Mouse (Mus musculus) layer of hippocampus, postnatal 36 days (tissue): ENCODE results near the gene Slc22a4. TPM values are rescaled to one million over a fixed set of nuclear protein-coding genes. Genes with fewer than 3 reads are reported as not detected.
A peak's percentile ranks its signal among the peaks of the same experiment; 100 is the strongest.

ENCODE experiments used
- DNase-seq, 2 experiments: peaks; one replicate each; pipeline ENCODE4 v3.0.0; 2022
- total RNA-seq, 2 experiments: library from RNA; stranded (reverse); gene quantifications; 2 replicates each; pipeline ENCODE4 v1.2.3; 2021

The Slc22a4 gene
- total RNA-seq: 1 to 10 TPM; 4.2 to 6.9 TPM

DNA sequence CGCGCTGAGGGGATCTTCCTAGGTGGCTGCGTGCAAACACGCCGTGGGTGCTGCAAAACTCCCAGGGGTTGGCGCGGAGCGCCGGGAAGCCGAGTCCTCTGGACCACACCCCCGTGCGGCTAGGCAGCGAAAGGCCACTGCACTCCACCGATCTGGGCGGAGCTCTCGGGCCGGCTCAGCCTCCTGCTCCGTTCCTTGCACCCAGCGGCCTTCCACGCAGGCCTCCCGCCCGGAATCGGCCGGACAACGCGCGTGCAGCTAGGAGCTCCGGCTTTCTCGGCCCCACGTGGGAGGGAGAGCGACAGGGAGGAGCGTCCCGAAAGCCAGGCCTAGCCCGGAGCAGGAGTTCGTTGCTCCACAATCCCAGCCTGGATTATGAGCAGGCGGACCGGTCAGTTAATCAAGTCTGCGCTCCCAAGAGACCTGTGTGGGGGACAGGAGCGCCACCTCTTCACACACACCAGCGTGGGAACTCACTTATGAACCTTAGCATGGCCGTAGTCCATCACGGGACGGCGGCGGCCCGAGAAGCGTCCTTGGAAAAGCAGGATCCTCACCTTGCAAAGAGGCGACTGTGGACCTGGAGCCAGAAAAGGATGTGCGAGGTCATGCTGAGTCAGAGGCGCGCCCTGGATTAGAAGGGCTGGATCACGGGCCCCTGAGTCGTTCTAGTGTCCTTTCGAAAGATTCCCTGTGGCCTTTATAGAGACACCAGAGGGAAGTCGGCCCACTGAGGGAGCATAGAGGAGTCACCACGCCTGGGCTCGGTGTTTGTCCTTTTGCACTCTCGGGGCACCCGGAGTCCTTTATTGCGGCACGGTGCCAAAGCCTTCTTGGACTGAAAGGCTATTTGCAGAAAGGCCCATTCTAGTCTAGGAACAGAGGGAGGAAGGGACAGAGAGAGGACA, at the start of gene Slc22a4:
TSS of gene Slc22a4 (minus strand) at position 47 of the 908 bp plus-strand sequence.
- peak; percentile 68 to 69 for DNase-seq

GRCm38 (mm10) chr11:54076101-54076500, 48.2 kb upstream of the Slc22a4 start:
- DNase-seq: no peak

GRCm38 (mm10) chr11:54075353-54075752, 47.5 kb upstream of the Slc22a4 start:
- no peak for DNase-seq

DNA sequence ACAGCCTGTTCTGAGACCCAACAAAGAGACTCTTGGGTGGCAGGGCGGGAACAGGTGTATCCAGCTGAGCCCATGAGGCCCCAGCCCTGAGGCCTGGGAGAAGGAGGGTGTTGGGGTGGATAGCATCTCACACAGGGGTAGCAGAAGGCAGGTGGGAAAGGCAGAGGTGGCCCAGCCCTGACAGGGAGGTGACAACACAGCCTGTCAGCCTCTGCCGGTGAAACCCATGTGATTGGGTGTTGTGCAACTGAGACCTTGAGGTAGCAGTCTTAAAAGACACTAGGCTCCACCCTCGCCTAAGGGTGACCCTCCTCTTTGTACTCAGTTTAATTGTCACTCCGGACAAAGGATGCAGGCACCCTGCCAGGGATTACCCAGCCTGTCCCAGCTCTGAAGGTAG, 45.4 kb upstream of the Slc22a4 start:
- DNase-seq: no peak

DNA sequence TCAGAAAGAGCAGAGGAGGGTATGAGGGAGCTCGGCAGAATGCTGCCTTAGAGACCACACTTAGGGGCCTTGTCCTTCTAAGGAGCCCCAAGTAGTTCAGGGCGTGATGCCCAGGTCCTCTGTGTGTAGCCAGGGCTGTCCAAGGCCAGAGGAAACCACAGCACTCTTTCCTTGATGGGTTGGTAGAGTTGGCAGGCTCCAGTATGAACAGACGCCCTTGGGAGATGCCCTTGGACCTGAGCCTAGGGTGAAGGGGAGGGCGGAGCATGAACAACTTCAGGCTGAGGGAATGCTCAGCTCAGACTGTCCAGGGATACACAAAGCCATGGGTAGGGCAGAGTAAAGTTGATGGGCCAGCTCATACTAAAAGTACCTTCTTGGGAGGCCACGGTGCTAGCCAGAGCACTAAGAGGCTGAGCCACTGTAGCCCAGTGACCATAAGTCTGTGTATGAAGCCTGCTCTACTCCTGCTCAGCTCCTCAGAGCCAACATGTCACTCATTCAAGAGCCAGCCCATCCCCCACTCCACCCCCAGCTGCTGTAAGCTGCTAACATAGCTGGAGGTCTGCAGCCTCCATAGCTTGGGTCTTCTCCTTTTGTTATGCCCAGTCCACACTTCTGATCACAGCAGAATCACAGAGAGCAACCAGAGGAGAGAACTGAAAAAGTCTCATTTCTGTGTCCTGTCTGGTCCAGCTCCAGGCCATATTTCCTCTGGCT, 44.0 kb upstream of the Slc22a4 start:
- DNase-seq: no peak

DNA sequence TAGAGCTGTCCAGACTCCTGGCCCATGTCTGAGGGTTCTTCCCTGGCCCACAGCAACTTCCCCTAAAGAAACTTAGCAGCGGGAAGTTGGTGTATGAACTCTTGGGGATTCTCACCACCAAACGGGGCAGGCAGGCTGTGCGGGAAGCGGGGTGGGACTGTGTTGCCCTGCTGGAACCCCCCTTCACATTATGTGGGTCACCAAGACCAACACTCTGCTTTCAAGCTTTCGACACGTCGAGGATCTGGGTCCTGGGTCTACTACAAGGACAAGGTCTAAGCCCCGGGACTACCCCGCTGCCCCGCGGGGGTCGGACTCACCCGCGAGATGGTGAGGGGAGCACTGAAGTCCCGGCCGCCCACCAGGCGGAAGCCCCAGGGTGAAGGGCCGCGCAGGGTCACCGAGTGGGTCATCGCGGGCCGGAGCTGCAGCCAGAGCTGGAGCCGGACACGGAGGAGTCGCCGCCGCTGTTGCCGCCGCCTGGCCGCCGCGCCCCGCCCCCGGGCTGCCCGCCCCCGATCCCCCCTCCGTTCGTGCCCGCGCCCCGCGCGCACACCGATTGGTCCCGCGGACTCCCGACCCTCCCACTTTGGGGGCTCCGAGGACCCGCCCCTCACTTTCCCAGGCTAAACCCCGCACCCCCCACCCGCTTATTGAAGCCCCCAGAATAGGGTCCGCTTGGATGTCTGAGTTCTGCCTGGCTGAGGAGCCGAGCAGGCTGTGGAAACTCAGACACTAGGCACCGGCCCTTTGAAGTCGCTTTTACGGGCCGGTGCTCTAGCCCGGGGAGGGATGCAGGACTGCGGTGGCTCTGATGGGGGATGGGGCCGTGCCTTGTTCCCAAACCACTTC, 40.9 kb upstream of the Slc22a4 start, which contains the start of gene Pdlim4:
TSS of gene Pdlim4 (minus strand) at position 495 of the 852 bp plus-strand sequence.
- DNase-seq: no peak

- no peak for DNase-seq
Measured at GRCm38 (mm10) chr11:54067996-54068519, 40.2 kb upstream of the Slc22a4 start.

DNA sequence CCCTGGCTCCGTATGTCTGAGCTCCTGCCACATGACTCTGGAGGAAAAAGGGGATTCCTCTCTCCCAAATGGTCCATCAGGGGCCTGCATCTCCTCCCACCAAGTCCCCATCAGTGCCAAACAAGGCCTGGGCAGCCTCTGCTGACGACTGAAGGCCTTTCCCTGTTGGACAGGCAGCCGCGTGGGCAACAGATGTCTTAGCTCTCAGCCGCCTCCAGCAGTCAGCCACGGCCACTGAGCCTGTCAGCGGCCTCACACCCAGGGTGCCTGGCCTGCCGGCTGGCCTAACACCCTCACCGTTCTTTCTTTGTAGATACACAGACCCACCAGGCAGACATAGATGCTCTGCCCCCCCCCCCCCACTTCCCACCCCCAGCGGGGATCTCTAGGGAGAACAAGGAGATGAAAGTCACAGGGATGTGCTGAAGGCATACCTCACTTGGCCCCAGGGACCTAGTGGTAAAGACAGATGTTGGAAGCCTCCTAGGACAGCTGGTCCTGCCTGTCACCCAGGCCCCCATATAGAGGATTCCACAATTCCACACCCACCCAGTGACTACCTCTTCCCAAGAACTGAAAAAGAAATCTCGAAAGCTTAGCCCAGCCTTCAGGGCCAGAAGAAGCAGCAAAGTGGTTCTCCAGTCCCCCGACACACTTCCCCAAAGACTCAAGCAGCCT, 39.6 kb upstream of the Slc22a4 start:
- DNase-seq: no peak

- DNase-seq: no peak
Measured at GRCm38 (mm10) chr11:54066400-54066799, 38.5 kb upstream of the Slc22a4 start.

DNA sequence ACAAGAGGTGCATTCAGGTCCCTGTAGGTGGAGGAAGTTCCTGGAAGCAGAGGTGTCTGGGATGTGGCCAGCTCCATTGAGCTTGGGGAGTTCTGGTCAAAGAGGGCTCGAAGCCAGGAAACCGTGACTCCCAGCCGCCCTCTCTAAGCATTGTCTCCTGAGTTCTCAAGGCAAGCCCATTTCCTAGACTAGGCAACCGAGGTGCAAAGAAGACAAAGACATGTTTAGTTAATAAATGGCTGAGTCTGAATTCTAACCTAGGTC, 38.0 kb upstream of the Slc22a4 start:
- DNase-seq: no peak

DNA sequence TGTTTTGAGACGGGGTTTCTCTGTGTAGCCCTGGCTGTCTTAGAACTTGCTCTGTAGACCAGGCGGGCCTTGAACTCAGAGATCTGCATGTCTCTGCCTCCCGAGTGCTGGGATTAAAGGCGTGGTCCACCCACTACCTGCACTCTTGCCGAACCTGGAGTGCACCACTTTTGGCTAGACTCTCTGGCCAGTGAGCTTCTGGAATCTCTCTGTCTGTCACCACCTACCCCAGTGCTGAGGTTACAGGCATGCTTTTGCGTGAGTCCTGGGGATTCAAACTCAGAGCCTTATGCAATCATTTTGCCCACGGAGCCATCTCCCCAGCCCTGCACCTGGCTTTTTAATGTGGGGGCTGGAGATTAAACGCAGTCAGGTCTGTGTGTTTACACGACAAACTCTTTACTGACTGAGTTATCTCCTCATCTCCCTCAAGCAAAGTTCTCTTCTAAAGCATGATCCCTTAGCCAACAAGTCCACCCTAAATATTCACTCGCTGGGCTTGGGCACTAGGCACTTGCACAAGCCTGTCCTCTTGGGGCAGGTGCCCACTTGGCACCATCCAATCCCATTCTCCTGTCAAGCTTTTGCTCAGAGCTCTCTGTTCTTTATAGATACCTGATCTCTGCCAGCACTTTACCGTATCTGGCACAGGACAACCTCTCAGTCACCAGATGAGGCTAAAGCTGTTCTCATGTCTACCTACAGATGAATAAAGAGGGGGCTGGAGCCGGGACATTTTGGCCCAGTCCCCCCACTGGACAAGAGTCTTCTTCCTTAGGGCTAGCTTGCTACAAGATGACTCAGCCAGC, 37.4 kb upstream of the Slc22a4 start:
- DNase-seq: no peak

DNA sequence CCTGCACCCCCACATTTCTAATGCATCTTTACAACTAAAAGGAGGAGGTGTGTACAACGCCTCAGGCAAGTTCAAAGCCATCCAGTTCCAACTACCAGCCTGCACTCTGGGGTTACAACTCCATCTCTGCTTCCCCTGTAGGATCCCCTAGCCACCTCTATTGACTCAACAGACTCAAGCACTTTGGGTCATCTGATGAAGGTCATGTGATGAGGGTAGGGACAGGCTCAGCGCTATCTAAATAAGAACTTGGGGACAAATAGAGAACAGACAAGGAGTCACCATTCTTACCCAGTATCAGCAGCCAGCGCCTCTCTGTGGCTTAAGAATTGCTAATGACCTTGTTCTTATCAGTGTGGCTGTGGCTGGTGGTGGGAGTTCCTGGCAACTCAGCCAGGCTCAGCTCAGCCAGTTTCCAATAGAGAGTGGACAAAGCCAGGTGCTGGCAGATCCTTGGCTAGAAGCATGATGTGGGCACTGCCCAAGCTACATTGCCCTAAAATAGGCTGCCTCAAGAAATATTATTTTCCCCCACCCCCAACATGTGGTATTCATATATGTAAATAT, 36.6 kb upstream of the Slc22a4 start:
- DNase-seq: no peak

DNA sequence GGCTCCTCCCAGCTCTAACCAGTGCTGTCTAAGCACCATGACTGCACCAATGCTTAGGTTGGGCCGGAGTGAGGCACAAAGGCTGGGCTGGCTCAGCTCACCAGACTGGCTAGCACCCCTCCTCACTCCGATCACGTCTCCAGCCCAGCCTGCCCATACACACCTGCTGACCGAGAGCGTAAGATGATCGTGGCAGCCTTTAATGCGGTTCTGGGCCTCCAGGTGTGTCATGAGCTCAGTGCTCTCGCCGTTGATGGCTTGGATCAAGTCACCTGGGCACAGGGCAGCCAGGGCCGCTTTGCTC, 35.5 kb upstream of the Slc22a4 start:
- no peak for DNase-seq

DNA sequence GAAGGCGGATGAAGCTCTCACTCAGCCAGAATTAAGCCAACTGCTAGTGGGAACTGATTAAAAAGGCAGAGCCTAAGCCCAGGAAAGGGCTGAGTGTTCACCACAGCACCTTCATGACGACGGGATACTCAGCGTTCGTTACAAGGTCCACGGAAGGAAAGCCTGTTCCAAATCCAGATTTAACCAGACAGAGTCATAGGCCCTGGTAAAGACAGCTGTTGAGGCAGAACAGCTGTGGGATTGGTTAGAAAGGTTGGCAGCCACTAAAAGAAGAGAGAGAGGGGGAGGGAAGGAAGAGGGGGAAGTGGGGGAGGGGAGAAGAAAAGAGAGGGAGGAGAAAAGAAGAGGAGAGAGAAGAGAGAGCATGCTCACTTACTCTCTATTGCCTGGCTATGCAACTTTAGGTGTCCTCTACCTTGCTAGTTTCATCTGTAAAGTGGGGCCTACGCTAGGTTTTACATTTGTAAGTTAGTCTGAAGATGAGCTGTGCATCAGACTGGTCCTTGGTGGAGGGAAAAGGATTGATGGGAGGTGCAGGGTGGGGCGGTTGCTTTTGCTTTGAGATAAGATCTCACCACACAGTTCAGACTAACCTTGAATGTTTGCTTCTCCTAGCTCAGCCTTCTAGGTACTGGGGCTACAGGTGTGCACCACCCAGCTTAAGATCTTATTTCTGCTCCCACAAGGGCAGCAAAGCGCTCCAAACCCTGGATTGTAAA, 35.0 kb upstream of the Slc22a4 start:
- no peak for DNase-seq

GRCm38 (mm10) chr11:54062086-54062752, 34.3 kb upstream of the Slc22a4 start:
- no peak for DNase-seq

GRCm38 (mm10) chr11:54060316-54060715, 32.4 kb upstream of the Slc22a4 start:
- DNase-seq: no peak

GRCm38 (mm10) chr11:54059526-54059925, 31.6 kb upstream of the Slc22a4 start:
- no peak for DNase-seq

GRCm38 (mm10) chr11:54058643-54059042, 30.8 kb upstream of the Slc22a4 start:
- DNase-seq: peak; percentile 53 to 59

DNA sequence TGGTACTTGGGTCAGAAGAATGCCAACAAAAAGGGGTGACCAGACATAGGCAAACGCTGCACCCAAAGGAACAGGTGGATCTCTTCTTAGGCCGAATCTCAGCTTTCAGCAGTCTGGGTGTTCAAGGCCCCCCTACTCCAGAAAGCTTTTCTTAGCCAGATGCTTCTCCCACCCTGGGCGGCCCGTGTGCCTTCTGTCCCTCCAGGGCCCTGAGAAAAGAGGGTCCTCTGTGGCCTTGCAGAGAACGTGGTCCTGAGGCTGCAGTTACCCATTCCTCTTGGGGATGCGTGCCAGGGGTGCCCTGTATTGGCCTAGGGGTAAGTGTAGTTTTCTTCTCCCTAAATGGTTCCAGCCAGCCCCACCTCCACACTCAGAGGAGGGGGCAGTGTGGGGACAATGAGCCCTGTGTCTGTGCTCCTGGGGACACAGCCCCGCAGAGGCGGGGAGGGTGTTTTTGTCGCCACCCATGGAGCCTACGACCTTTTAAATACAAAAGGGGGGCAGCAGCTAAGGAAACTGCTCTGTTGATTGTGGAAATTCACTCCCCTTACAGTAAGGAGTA, 30.2 kb upstream of the Slc22a4 start:
- no peak for DNase-seq
